Mouse (Mus musculus): ENCODE results near the gene Cep57l1. TPM values are rescaled to one million over a fixed set of nuclear protein-coding genes. Genes with fewer than 3 reads are reported as not detected.

Gene Cep57l1
- polyA plus RNA-seq, 1 experiment from 2014 or later: 6.3 TPM

GRCm38 (mm10) chr10:41682546-41683393 is 126.9 kb downstream of the Cep57l1 start:
- Histone ChIP-seq H3K36me3 (replicated peaks; ENCODE audit: insufficient read depth, low read length) (no peaks in the 10 kb centered on the region), H3K27ac (ENCODE audit: low read depth) (no peak overlapping the region), H3K4me1 (ENCODE audit: insufficient read depth) (peaks cover 3% of the 10 kb centered on the region; the same call in 1 of the 2 replicates), H3K9me3 (ENCODE audit: low read length) (no peaks in the 10 kb centered on the region), H3K27me3 (ENCODE audit: insufficient read depth, low read length) (no peaks in the 10 kb centered on the region), H3K9ac (replicated peaks) (no peak overlapping the region), H3K4me3 (ENCODE audit: low read depth, low read length) (no peak overlapping the region), H3K4me2 (ENCODE audit: low read depth, low read length) (no peak overlapping the region)
- WGBS (ENCODE audit: insufficient replicate concordance): 37% methylated on average over 16 of the region's 16 CpGs
- DNase-seq (peak; percentile 85), ATAC-seq (peak; percentile 78)
- peak; percentile 93 for TF ChIP-seq CTCF (IDR thresholded peaks at IDR 0.05; ENCODE audit: low read depth)
- no peak for TF ChIP-seq EP300 (IDR thresholded peaks at IDR 0.05; ENCODE audit: low read depth)

- ATAC-seq (peak; percentile 39; the same call in 1 of the 2 replicates), DNase-seq (peak; percentile 72)
- 34% methylated on average over 18 of the region's 18 CpGs for WGBS (ENCODE audit: insufficient replicate concordance)
- no peaks in the 10 kb centered on the region for H3K27me3 ChIP-seq (ENCODE audit: insufficient read depth, low read length)
- H3K27ac ChIP-seq (ENCODE audit: low read depth): no peak overlapping the region
- no peak for TF ChIP-seq EP300 (IDR thresholded peaks at IDR 0.05; ENCODE audit: low read depth)
- TF ChIP-seq CTCF (IDR thresholded peaks at IDR 0.05; ENCODE audit: low read depth): peak; percentile 75
- H3K9ac ChIP-seq (replicated peaks): no peak overlapping the region
- H3K9me3 ChIP-seq (ENCODE audit: low read length): no peaks in the 10 kb centered on the region
- H3K4me3 ChIP-seq (ENCODE audit: low read depth, low read length): no peak overlapping the region
- no peaks in the 10 kb centered on the region for H3K36me3 ChIP-seq (replicated peaks; ENCODE audit: insufficient read depth, low read length)
- peak overlapping the region; percentile 38; the same call in 1 of the 2 replicates for H3K4me2 ChIP-seq (ENCODE audit: low read depth, low read length)
- peaks cover 3% of the 10 kb centered on the region; the same call in 1 of the 2 replicates for H3K4me1 ChIP-seq (ENCODE audit: insufficient read depth)
These were observed 130.8 kb downstream of the Cep57l1 start for GRCm38 (mm10) chr10:41678746-41679360.

GRCm38 (mm10) chr10:41677396-41677795 is 132.3 kb downstream of the Cep57l1 start:
- peaks cover 3% of the 10 kb centered on the region; the same call in 1 of the 2 replicates for H3K4me1 ChIP-seq (ENCODE audit: insufficient read depth)
- H3K9me3 ChIP-seq (ENCODE audit: low read length): no peaks in the 10 kb centered on the region
- DNase-seq: no peak
- no peak for ATAC-seq
- H3K4me3 ChIP-seq (ENCODE audit: low read depth, low read length): no peak overlapping the region
- H3K27me3 ChIP-seq (ENCODE audit: insufficient read depth, low read length): no peaks in the 10 kb centered on the region
- WGBS (ENCODE audit: insufficient replicate concordance): 48% methylated on average over 8 of the region's 8 CpGs
- no peak overlapping the region for H3K27ac ChIP-seq (ENCODE audit: low read depth)
- no peak overlapping the region for H3K4me2 ChIP-seq (ENCODE audit: low read depth, low read length)
- H3K36me3 ChIP-seq (replicated peaks; ENCODE audit: insufficient read depth, low read length): no peaks in the 10 kb centered on the region
- TF ChIP-seq CTCF (IDR thresholded peaks at IDR 0.05; ENCODE audit: low read depth) (no peak), EP300 (IDR thresholded peaks at IDR 0.05; ENCODE audit: low read depth) (no peak)
- no peak overlapping the region for H3K9ac ChIP-seq (replicated peaks)

- no peaks in the 10 kb centered on the region for H3K36me3 ChIP-seq (replicated peaks; ENCODE audit: insufficient read depth, low read length)
- 68% methylated on average over 6 of the region's 6 CpGs for WGBS (ENCODE audit: insufficient replicate concordance)
- H3K4me3 ChIP-seq (ENCODE audit: low read depth, low read length): no peak overlapping the region
- ATAC-seq: no peak
- peaks cover 3% of the 10 kb centered on the region; the same call in 1 of the 2 replicates for H3K4me1 ChIP-seq (ENCODE audit: insufficient read depth)
- H3K4me2 ChIP-seq (ENCODE audit: low read depth, low read length): no peak overlapping the region
- no peaks in the 10 kb centered on the region for H3K9me3 ChIP-seq (ENCODE audit: low read length)
- no peak overlapping the region for H3K9ac ChIP-seq (replicated peaks)
- no peaks in the 10 kb centered on the region for H3K27me3 ChIP-seq (ENCODE audit: insufficient read depth, low read length)
- no peak overlapping the region for H3K27ac ChIP-seq (ENCODE audit: low read depth)
- DNase-seq: no peak
- TF ChIP-seq CTCF (IDR thresholded peaks at IDR 0.05; ENCODE audit: low read depth) (no peak), EP300 (IDR thresholded peaks at IDR 0.05; ENCODE audit: low read depth) (no peak)
These were observed 133.0 kb downstream of the Cep57l1 start for GRCm38 (mm10) chr10:41676661-41677061.

- DNase-seq (no peak), ATAC-seq (no peak)
- Histone ChIP-seq H3K4me3 (ENCODE audit: low read depth, low read length) (no peak overlapping the region), H3K4me1 (ENCODE audit: insufficient read depth) (peaks cover 3% of the 10 kb centered on the region; the same call in 1 of the 2 replicates), H3K9ac (replicated peaks) (no peak overlapping the region), H3K27me3 (ENCODE audit: insufficient read depth, low read length) (no peaks in the 10 kb centered on the region), H3K9me3 (ENCODE audit: low read length) (no peaks in the 10 kb centered on the region), H3K27ac (ENCODE audit: low read depth) (no peak overlapping the region), H3K36me3 (replicated peaks; ENCODE audit: insufficient read depth, low read length) (no peaks in the 10 kb centered on the region), H3K4me2 (ENCODE audit: low read depth, low read length) (no peak overlapping the region)
- 81% methylated on average over 6 of the region's 6 CpGs for WGBS (ENCODE audit: insufficient replicate concordance)
- TF ChIP-seq CTCF (IDR thresholded peaks at IDR 0.05; ENCODE audit: low read depth): no peak
- no peak for TF ChIP-seq EP300 (IDR thresholded peaks at IDR 0.05; ENCODE audit: low read depth)
These were observed 133.7 kb downstream of the Cep57l1 start for GRCm38 (mm10) chr10:41675842-41676571.

- H3K4me3 ChIP-seq (ENCODE audit: low read depth, low read length): no peak overlapping the region
- no peak overlapping the region for H3K4me2 ChIP-seq (ENCODE audit: low read depth, low read length)
- ATAC-seq (no peak), DNase-seq (no peak)
- H3K27me3 ChIP-seq (ENCODE audit: insufficient read depth, low read length): no peaks in the 10 kb centered on the region
- no peak overlapping the region for H3K27ac ChIP-seq (ENCODE audit: low read depth)
- TF ChIP-seq EP300 (IDR thresholded peaks at IDR 0.05; ENCODE audit: low read depth) (no peak), CTCF (IDR thresholded peaks at IDR 0.05; ENCODE audit: low read depth) (no peak)
- WGBS (ENCODE audit: insufficient replicate concordance): 69% methylated on average over 6 of the region's 6 CpGs
- H3K9me3 ChIP-seq (ENCODE audit: low read length): no peaks in the 10 kb centered on the region
- peaks cover 3% of the 10 kb centered on the region; the same call in 1 of the 2 replicates for H3K4me1 ChIP-seq (ENCODE audit: insufficient read depth)
- H3K9ac ChIP-seq (replicated peaks): no peak overlapping the region
- no peaks in the 10 kb centered on the region for H3K36me3 ChIP-seq (replicated peaks; ENCODE audit: insufficient read depth, low read length)
These were observed 134.4 kb downstream of the Cep57l1 start for GRCm38 (mm10) chr10:41675243-41675642.
